ENCODE assay signal across 11 mouse cellular contexts in the genomic region with DNA sequence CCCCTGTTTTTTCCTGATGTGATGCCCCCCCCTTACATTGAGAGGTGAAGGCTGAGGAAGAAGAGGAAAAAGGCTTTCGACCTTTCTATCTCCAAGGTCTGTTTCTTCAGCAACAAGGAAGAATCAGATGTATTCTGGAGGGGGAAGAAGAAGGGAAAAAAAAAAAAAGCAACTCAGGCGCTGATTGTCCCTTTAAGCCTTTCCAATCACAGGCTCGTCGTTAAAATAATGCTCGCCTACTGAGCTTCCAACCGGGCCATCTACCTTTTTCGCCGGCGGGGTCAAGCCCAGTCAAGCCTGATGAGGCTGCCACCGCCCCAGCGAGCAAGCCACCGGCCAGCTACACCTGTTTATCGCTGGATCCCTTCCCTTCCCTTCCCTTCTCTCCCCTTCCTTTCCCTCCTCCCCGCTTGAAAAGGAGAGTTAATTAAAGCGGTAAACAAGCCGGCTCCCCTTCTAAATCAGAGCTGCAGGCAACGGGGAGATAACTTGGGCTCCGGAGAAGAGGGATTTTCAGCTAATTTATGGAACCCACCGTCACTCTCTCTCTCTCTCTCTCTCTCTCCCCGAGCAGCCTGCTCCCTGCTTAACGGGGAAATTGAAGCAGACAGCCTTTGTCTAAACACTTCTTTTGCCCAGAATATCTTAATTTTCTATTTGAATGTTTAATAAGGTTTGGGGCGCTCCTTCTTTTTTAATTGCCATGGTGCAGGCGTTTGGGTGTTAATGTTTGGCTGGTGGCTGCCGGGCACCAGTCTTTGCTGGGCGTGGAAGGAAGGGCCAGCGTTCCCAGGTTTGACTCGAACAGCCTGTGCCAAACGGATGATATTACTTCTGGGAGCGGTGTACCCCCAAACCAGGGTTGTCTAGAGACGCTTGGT.
DNase-seq lines count a peak whose midpoint lies in the region; ATAC-seq and TF ChIP-seq lines count a peak whose summit lies in the region.
"Had no signal": no experiment of that assay in that cellular context is flagged by ENCODE, and none has a peak within 500 bp of the region (broad histone marks: within the 10 kb centered on the region; RNA-seq: fewer than 3 reads in every experiment).

No protein-coding gene starts in this region.

- H3K9me3 ChIP-seq in heart, postnatal 0 days (replicated peaks; ENCODE audit: control insufficient read depth, low read length) = no peaks in the 10 kb centered on the region
- no peaks in the 10 kb centered on the region for H3K9me3 ChIP-seq in embryonic facial prominence, embryonic 15.5 days (replicated peaks)
- no peaks in the 10 kb centered on the region for H3K9me3 ChIP-seq in midbrain, embryonic 10.5 days (replicated peaks)
- no peaks in the 10 kb centered on the region for H3K9me3 ChIP-seq in stomach, embryonic 16.5 days (replicated peaks; ENCODE audit: control insufficient read depth, low read length)
- H3K9me3 ChIP-seq: neural tube, embryonic 12.5 days had no signal

- H3K27me3 ChIP-seq in heart, postnatal 0 days (ENCODE audit: control insufficient read depth, insufficient read depth, low read length) = peaks cover 98% of the 10 kb centered on the region
- H3K27me3 ChIP-seq in embryonic facial prominence, embryonic 15.5 days = peaks cover 95% of the 10 kb centered on the region
- peaks cover 100% of the 10 kb centered on the region for H3K27me3 ChIP-seq in midbrain, embryonic 10.5 days (ENCODE audit: low read depth, poor library complexity, severe bottlenecking)
- peaks cover 82% of the 10 kb centered on the region for H3K27me3 ChIP-seq in stomach, embryonic 16.5 days (ENCODE audit: control insufficient read depth, insufficient read depth, low read length)

- no peak overlapping the region for H3K9ac ChIP-seq in heart, postnatal 0 days (replicated peaks; ENCODE audit: low read depth, low read length)
- no peak overlapping the region for H3K9ac ChIP-seq in embryonic facial prominence, embryonic 15.5 days
- H3K9ac ChIP-seq in stomach, embryonic 16.5 days (ENCODE audit: low read length) = no peak overlapping the region
- H3K9ac ChIP-seq: neural tube, embryonic 12.5 days had no signal

- ATAC-seq in heart, postnatal 0 days (ENCODE audit: insufficient read depth, low read depth) = no peak
- no peak for ATAC-seq in embryonic facial prominence, embryonic 15.5 days (ENCODE audit: insufficient number of reproducible peaks, low FRiP score, low TSS enrichment, low read depth)
- ATAC-seq in stomach, embryonic 16.5 days (ENCODE audit: insufficient read depth, low FRiP score) = no peak

- no peak for TF ChIP-seq EP300 in heart, postnatal 0 days (IDR thresholded peaks at IDR 0.05; ENCODE audit: low read depth)

- intact Hi-C loops in left cerebral cortex, postnatal 10 days (cut with DNase I) = loop anchor here (5.0 to 10.0 kb wide), 3 partner anchors 127 to 291 kb away; partner anchors contain the start of genes Six2 and Six3

- H3K36me3 ChIP-seq in heart, postnatal 0 days (replicated peaks; ENCODE audit: control insufficient read depth, insufficient read depth, low read length) = no peaks in the 10 kb centered on the region
- H3K36me3 ChIP-seq in embryonic facial prominence, embryonic 15.5 days = no peaks in the 10 kb centered on the region
- no peaks in the 10 kb centered on the region for H3K36me3 ChIP-seq in midbrain, embryonic 10.5 days
- H3K36me3 ChIP-seq in stomach, embryonic 16.5 days (ENCODE audit: control insufficient read depth, insufficient read depth, low read length) = no peaks in the 10 kb centered on the region
- H3K36me3 ChIP-seq: neural tube, embryonic 12.5 days had no signal

- peak overlapping the region; percentile 23 for H3K4me3 ChIP-seq in heart, postnatal 0 days (ENCODE audit: low read depth, low read length)
- H3K4me3 ChIP-seq in embryonic facial prominence, embryonic 15.5 days (replicated peaks) = peak overlapping the region; percentile 27; the same call in 1 of the 2 replicates
- H3K4me3 ChIP-seq in midbrain, embryonic 10.5 days = peak overlapping the region; percentile 52
- H3K4me3 ChIP-seq in stomach, embryonic 16.5 days (replicated peaks; ENCODE audit: low read length) = 0 out of 2 replicates have a peak overlapping the region, but pooled peaks have one; percentile 1
- H3K4me3 ChIP-seq: erythroblast, embryonic 14.5 days; neural tube, embryonic 12.5 days had no signal

- H3K4me1 ChIP-seq in heart, postnatal 0 days (ENCODE audit: control insufficient read depth, insufficient read depth) = no peaks in the 10 kb centered on the region; the same call in 1 of the 2 replicates
- peaks cover 17% of the 10 kb centered on the region for H3K4me1 ChIP-seq in embryonic facial prominence, embryonic 15.5 days
- peaks cover 55% of the 10 kb centered on the region for H3K4me1 ChIP-seq in midbrain, embryonic 10.5 days
- H3K4me1 ChIP-seq in stomach, embryonic 16.5 days (ENCODE audit: control insufficient read depth, insufficient read depth, low read length) = peaks cover 3% of the 10 kb centered on the region; the same call in 1 of the 2 replicates

- no peak for TF ChIP-seq CTCF in heart, postnatal 0 days (IDR thresholded peaks at IDR 0.05; ENCODE audit: low read depth)

- peak overlapping the region; percentile 6; the same call in 1 of the 2 replicates for H3K4me2 ChIP-seq in heart, postnatal 0 days (ENCODE audit: low read depth, low read length)
- H3K4me2 ChIP-seq in embryonic facial prominence, embryonic 15.5 days (replicated peaks) = peak overlapping the region; percentile 28; the same call in 1 of the 2 replicates
- peak overlapping the region; percentile 27; the same call in 1 of the 2 replicates for H3K4me2 ChIP-seq in stomach, embryonic 16.5 days (ENCODE audit: low read depth, low read length)
- H3K4me2 ChIP-seq: neural tube, embryonic 12.5 days had no signal

- no peak overlapping the region for H3K27ac ChIP-seq in heart, postnatal 0 days (ENCODE audit: low read depth)
- H3K27ac ChIP-seq in embryonic facial prominence, embryonic 15.5 days (replicated peaks) = no peak overlapping the region
- H3K27ac ChIP-seq in midbrain, embryonic 10.5 days (replicated peaks) = peak overlapping the region; percentile 63
- no peak overlapping the region for H3K27ac ChIP-seq in stomach, embryonic 16.5 days (ENCODE audit: low read length)
- H3K27ac ChIP-seq: neural tube, embryonic 12.5 days had no signal

- under 1% methylated on average over 29 of the region's 30 CpGs for WGBS in heart, postnatal 0 days
- 1% methylated on average over 30 of the region's 30 CpGs for WGBS in embryonic facial prominence, embryonic 15.5 days
- WGBS in midbrain, embryonic 10.5 days = under 1% methylated on average over 30 of the region's 30 CpGs
- 2% methylated on average over 30 of the region's 30 CpGs for WGBS in stomach, embryonic 16.5 days

- no peak for DNase-seq in heart, postnatal 0 days (ENCODE audit: low spot score)
- DNase-seq in heart, adult 9 months (ENCODE audit: low spot score in 2 of 2) = no peak
- DNase-seq in midbrain, embryonic 10.5 days (ENCODE audit: low spot score) = peak; percentile 42
- DNase-seq in left cerebral cortex, postnatal 10 days (ENCODE audit: extremely low spot score in 1 of 2, low spot score in 2 of 2) = no peak
- no peak for DNase-seq in kidney, postnatal 25 days
- no peak for DNase-seq in urinary bladder, adult 18-20 months (ENCODE audit: low spot score in 2 of 2)
- DNase-seq: lung, postnatal 10 days had no signal

Comparison
In these comparisons a context has a peak if more than half of its experiments do, and no peak if none do; other contexts are left out.
1. H3K4me3 ChIP-seq: peak in every context shown above with its lines; median percentile 52 in midbrain, embryonic 10.5 days; 27 in embryonic facial prominence, embryonic 15.5 days; 23 in heart, postnatal 0 days; 1 in stomach, embryonic 16.5 days.